Mouse (Mus musculus): Measurements from ENCODE around the gene Olfr958. TPM values are rescaled to one million over a fixed set of nuclear protein-coding genes. Genes with fewer than 3 reads are reported as not detected.

The Olfr958 gene
- polyA plus RNA-seq (2017; shearing (Covaris generic)) = not detected

GRCm38 (mm10) chr9:39553946-39554345, at the start of gene Olfr958:
Olfr958 (minus strand) TSS chr9:39554054.

GRCm38 (mm10) chr9:39575469-39575868, 21.6 kb upstream of the Olfr958 start, which contains the start of gene Olfr959:
Olfr959 (minus strand) TSS chr9:39575569.

GRCm38 (mm10) chr9:39515531-39515930, 38.3 kb downstream of the Olfr958 start, which contains the start of gene Olfr957:
Olfr957 (minus strand) TSS chr9:39515809.

Other genes with a start within 250 kb of the Olfr958 start
- gene Olfr948, start 228.0 kb downstream of the Olfr958 start, polyA plus RNA-seq (2017; shearing (Covaris generic)) = not detected
- not detected for gene Olfr951, start 166.6 kb downstream of the Olfr958 start, polyA plus RNA-seq (2017; shearing (Covaris generic))
- gene Olfr952, start 126.9 kb downstream of the Olfr958 start, polyA plus RNA-seq (2017; shearing (Covaris generic)) = not detected
- gene Olfr954, start 97.4 kb downstream of the Olfr958 start, polyA plus RNA-seq (2017; shearing (Covaris generic)) = not detected
- gene Olfr955, start 82.1 kb downstream of the Olfr958 start, polyA plus RNA-seq (2017; shearing (Covaris generic)) = not detected
- not detected for gene Olfr44, start 60.1 kb downstream of the Olfr958 start, polyA plus RNA-seq (2017; shearing (Covaris generic))
- gene Olfr957, start 38.2 kb downstream of the Olfr958 start, polyA plus RNA-seq (2017; shearing (Covaris generic)) = not detected
- not detected for gene Olfr959, start 21.5 kb upstream of the Olfr958 start, polyA plus RNA-seq (2017; shearing (Covaris generic))
- gene AW551984, start 50.3 kb upstream of the Olfr958 start, polyA plus RNA-seq (2017; shearing (Covaris generic)) = 0.11 TPM
- 0.08 TPM for gene Olfr148, start 56.6 kb upstream of the Olfr958 start, polyA plus RNA-seq (2017; shearing (Covaris generic))
- not detected for gene Olfr960, start 67.3 kb upstream of the Olfr958 start, polyA plus RNA-seq (2017; shearing (Covaris generic))
- gene Olfr961, start 91.0 kb upstream of the Olfr958 start, polyA plus RNA-seq (2017; shearing (Covaris generic)) = not detected
- not detected for gene Olfr963, start 113.2 kb upstream of the Olfr958 start, polyA plus RNA-seq (2017; shearing (Covaris generic))
- not detected for gene Olfr149, start 153.1 kb upstream of the Olfr958 start, polyA plus RNA-seq (2017; shearing (Covaris generic))
- gene Olfr965, start 157.3 kb upstream of the Olfr958 start, polyA plus RNA-seq (2017; shearing (Covaris generic)) = not detected
- not detected for gene Olfr150, start 176.9 kb upstream of the Olfr958 start, polyA plus RNA-seq (2017; shearing (Covaris generic))
- gene Olfr967, start 192.2 kb upstream of the Olfr958 start, polyA plus RNA-seq (2017; shearing (Covaris generic)) = not detected
- gene Olfr968, start 229.2 kb upstream of the Olfr958 start, polyA plus RNA-seq (2017; shearing (Covaris generic)) = 0.06 TPM
- not detected for gene Olfr969, start 236.9 kb upstream of the Olfr958 start, polyA plus RNA-seq (2017; shearing (Covaris generic))

Measured in CD4-positive, CD25-positive, alpha-beta regulatory T cell (primary cell).